Mouse (Mus musculus): ENCODE measurements around the gene Gpr61. TPM values are rescaled to one million over a fixed set of nuclear protein-coding genes. Genes with fewer than 3 reads are reported as not detected.

The Gpr61 gene
- polyA plus RNA-seq, 1 experiment, result not detected

GRCm38 (mm10) chr3:108164091-108164490, 9.4 kb upstream of the Gpr61 start:
- Histone ChIP-seq H3K4me3 (replicated peaks; ENCODE audit: extremely low read depth, low read depth, low read length) (no peak overlapping the region), H3K4me1 (ENCODE audit: control insufficient read depth, insufficient read depth, low read length) (no peaks in the 10 kb centered on the region)
- DNase-seq, result no peak
- WGBS, result 60% methylated on average over 5 of the region's 5 CpGs
- TF ChIP-seq CTCF (IDR thresholded peaks at IDR 0.05; ENCODE audit: insufficient read depth, low read length) (no peak), POLR2A (IDR thresholded peaks at IDR 0.05; ENCODE audit: borderline replicate concordance, extremely low read depth, low read depth, low read length) (no peak)

- DNase-seq, result no peak
- TF ChIP-seq CTCF (IDR thresholded peaks at IDR 0.05; ENCODE audit: insufficient read depth, low read length) (no peak), POLR2A (IDR thresholded peaks at IDR 0.05; ENCODE audit: borderline replicate concordance, extremely low read depth, low read depth, low read length) (no peak)
- 69% methylated on average over 9 of the region's 9 CpGs for WGBS
Measured at GRCm38 (mm10) chr3:108158383-108159037, 3.8 kb upstream of the Gpr61 start.

DNA sequence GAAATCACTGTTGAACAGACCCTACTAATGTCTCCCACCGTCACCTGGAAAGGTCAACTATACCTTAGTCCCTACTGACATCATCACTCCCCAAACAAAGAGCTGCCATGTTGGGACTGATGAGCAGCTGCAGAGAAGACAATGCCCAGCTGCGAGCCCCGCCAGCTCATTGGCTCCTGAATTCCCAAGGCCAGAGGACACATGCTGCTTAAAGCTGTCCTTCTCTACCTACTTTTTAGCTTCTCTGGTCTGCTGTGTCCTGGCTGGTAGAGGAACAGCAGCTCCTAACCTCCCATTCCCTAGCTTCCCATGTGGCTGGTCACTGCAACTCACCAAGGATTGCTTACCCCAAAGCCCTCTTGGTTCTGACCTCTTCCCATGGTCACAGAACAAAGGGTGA, 2.4 kb downstream of the Gpr61 start:
- WGBS, result 86% methylated on average over 3 of the region's 3 CpGs
- TF ChIP-seq CTCF (IDR thresholded peaks at IDR 0.05; ENCODE audit: insufficient read depth, low read length), result no peak
- TF ChIP-seq POLR2A (IDR thresholded peaks at IDR 0.05; ENCODE audit: borderline replicate concordance, extremely low read depth, low read depth, low read length), result no peak
- Histone ChIP-seq H3K4me1 (ENCODE audit: control insufficient read depth, insufficient read depth, low read length) (no peaks in the 10 kb centered on the region), H3K4me3 (replicated peaks; ENCODE audit: extremely low read depth, low read depth, low read length) (no peak overlapping the region)
- DNase-seq, result no peak

More at GRCm38 (mm10) chr3:108158383-108159037, 3.8 kb upstream of the Gpr61 start:
- Histone ChIP-seq H3K4me3 (replicated peaks; ENCODE audit: extremely low read depth, low read depth, low read length) (no peak overlapping the region), H3K4me1 (ENCODE audit: control insufficient read depth, insufficient read depth, low read length) (no peaks in the 10 kb centered on the region)

- no peak for TF ChIP-seq POLR2A (IDR thresholded peaks at IDR 0.05; ENCODE audit: borderline replicate concordance, extremely low read depth, low read depth, low read length)
- peak; percentile 95 for TF ChIP-seq CTCF (IDR thresholded peaks at IDR 0.05; ENCODE audit: insufficient read depth, low read length)
- Histone ChIP-seq H3K4me3 (replicated peaks; ENCODE audit: extremely low read depth, low read depth, low read length) (no peak overlapping the region), H3K4me1 (ENCODE audit: control insufficient read depth, insufficient read depth, low read length) (no peaks in the 10 kb centered on the region)
- peak; percentile 80 for DNase-seq
- WGBS, result 56% methylated on average over 11 of the region's 11 CpGs
Measured at GRCm38 (mm10) chr3:108147386-108148235, 7.1 kb downstream of the Gpr61 start.

DNA sequence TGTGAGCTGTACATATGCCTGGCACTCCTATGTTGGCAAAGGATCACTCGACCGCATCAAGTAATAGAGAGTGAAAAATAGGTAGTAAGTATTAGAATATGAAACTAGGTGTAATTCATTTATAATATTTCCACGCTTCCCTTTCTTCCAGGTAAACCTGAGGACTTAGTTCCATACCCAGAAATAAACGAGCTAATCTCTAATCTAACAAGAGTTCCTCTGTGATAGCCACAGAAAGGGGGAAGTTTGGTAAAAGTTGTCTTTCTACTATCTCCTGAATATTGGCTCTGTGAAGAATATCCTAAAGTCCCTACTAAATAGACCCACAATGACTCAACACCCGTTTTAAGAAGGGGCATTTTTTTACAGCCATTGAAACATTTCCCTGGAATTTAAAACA, 8.0 kb downstream of the Gpr61 start:
- 41% methylated on average over 5 of the region's 5 CpGs for WGBS

DNA sequence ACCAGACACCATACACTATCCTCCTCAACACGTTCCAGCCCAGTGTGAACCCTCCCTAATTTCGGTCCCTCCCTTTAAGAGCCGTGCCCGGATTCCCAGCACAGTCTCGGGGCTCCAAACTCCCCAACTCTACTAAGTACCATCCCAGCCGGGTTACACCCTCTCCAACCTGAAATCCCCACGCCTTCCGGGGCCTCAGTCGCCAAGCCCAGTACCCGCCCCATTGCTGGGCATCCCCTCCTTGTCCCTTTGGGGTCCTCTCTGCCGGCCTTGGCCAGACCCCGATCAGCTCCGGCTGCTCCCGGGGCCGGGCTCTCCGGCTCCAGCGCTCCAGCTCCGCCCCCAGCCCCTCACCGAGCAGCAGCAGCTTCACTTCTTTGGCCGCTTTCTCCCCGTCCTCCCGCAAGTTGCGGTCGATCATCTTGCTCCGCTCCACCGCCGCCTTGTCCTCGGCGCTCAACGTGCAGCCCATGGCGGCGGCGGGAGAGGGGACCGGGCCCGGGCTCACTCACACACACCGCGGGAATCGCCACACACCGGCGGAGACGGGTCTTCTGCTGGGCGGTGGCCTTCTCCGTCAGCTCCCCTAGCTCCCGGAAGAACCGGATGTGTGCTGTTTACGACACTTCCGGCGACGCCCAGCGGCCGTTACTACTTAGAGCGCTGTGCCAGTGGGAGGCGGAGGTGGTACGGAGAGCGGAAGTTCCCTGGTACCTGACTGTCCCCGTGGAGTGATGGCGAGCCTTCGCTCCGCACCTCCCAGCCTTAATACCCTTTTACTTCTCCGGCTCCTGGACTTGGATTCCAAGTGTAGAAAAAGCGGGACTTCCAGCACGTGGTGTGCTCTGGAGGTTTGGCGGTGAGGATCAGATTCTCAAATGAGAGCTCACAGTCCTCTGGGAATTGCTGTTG, 8.9 kb downstream of the Gpr61 start, which contains the start of gene Gnai3:
Gnai3 (minus strand) TSS at position 613 of the 912 bp plus-strand sequence.
- H3K4me3 ChIP-seq (replicated peaks; ENCODE audit: extremely low read depth, low read depth, low read length), result peak within 1 kb of the TSS; percentile 90
- peak; percentile 91 for DNase-seq
- TF ChIP-seq CTCF (IDR thresholded peaks at IDR 0.05; ENCODE audit: insufficient read depth, low read length) (no peak), POLR2A (IDR thresholded peaks at IDR 0.05; ENCODE audit: borderline replicate concordance, extremely low read depth, low read depth, low read length) (peak; percentile 97)
- under 1% methylated on average over 63 of the region's 63 CpGs for WGBS
- H3K4me1 ChIP-seq (ENCODE audit: control insufficient read depth, insufficient read depth, low read length), result no peaks in the 10 kb centered on the region

More for the DNA sequence above, 8.0 kb downstream of the Gpr61 start:
- no peak for TF ChIP-seq POLR2A (IDR thresholded peaks at IDR 0.05; ENCODE audit: borderline replicate concordance, extremely low read depth, low read depth, low read length)
- TF ChIP-seq CTCF (IDR thresholded peaks at IDR 0.05; ENCODE audit: insufficient read depth, low read length), result no peak
- peak overlapping the region; percentile 90 for H3K4me3 ChIP-seq (replicated peaks; ENCODE audit: extremely low read depth, low read depth, low read length)
- no peak for DNase-seq
- H3K4me1 ChIP-seq (ENCODE audit: control insufficient read depth, insufficient read depth, low read length), result no peaks in the 10 kb centered on the region

- no peak for DNase-seq
- 59% methylated on average over 4 of the region's 4 CpGs for WGBS
Measured at GRCm38 (mm10) chr3:108140786-108141185, 13.9 kb downstream of the Gpr61 start.

DNA sequence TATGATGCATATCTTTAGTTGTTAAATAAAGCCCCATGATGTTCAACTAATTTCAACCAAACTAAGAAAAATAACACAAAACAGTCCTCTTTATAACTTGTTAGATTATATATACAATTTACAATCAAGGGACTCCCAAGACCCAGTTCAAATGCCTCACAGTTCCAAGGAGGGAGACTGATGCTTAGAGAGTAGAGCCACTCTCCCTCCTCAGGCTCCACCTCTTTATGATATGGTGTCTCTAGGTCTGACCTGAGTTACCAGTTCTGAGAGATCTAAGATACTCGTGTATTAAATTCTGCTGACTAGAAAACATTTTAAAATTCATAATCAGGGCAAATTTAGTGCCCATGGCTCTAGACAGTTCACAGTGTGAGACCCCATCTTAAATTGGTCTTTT, 15.6 kb downstream of the Gpr61 start:
- Histone ChIP-seq H3K4me1 (ENCODE audit: control insufficient read depth, insufficient read depth, low read length) (no peaks in the 10 kb centered on the region; the same call in 1 of the 2 replicates), H3K4me3 (replicated peaks; ENCODE audit: extremely low read depth, low read depth, low read length) (no peak overlapping the region)
- TF ChIP-seq CTCF (IDR thresholded peaks at IDR 0.05; ENCODE audit: insufficient read depth, low read length) (no peak), POLR2A (IDR thresholded peaks at IDR 0.05; ENCODE audit: borderline replicate concordance, extremely low read depth, low read depth, low read length) (no peak)
- WGBS, result 60% methylated on average over 1 of the region's 1 CpGs
- DNase-seq, result no peak

More at GRCm38 (mm10) chr3:108140786-108141185, 13.9 kb downstream of the Gpr61 start:
- TF ChIP-seq CTCF (IDR thresholded peaks at IDR 0.05; ENCODE audit: insufficient read depth, low read length) (no peak), POLR2A (IDR thresholded peaks at IDR 0.05; ENCODE audit: borderline replicate concordance, extremely low read depth, low read depth, low read length) (no peak)
- Histone ChIP-seq H3K4me1 (ENCODE audit: control insufficient read depth, insufficient read depth, low read length) (no peaks in the 10 kb centered on the region; the same call in 1 of the 2 replicates), H3K4me3 (replicated peaks; ENCODE audit: extremely low read depth, low read depth, low read length) (no peak overlapping the region)

DNA sequence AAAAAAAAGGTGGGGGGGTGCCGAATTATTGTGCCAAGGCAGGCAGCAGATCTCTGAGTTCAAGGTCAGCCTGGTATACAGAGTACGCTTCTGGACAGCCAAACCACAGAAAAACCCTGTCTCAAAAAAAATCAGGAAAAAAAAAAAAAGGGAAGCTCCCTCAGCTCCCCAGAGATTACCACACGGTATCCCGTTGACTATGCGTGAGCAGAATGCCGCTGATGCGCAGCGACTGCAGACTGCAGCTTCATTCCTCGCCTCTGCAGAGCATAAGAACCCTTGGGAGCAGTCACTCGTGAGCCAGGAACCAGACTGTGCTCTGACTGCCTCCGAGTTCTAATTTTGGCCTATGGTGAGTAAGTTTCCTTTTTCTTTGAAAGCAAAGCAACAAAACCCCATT, 20.0 kb downstream of the Gpr61 start:
- WGBS, result 69% methylated on average over 11 of the region's 11 CpGs
- Histone ChIP-seq H3K4me1 (ENCODE audit: control insufficient read depth, insufficient read depth, low read length) (peaks cover 4% of the 10 kb centered on the region; the same call in 1 of the 2 replicates), H3K4me3 (replicated peaks; ENCODE audit: extremely low read depth, low read depth, low read length) (no peak overlapping the region)
- TF ChIP-seq CTCF (IDR thresholded peaks at IDR 0.05; ENCODE audit: insufficient read depth, low read length) (no peak), POLR2A (IDR thresholded peaks at IDR 0.05; ENCODE audit: borderline replicate concordance, extremely low read depth, low read depth, low read length) (no peak)
- no peak for DNase-seq

Measured in lung, adult 2 months (tissue).